Mouse (Mus musculus) G1E-ER4 (cell line): ENCODE measurements around the gene Astn1. TPM values are rescaled to one million over a fixed set of nuclear protein-coding genes. Genes with fewer than 3 reads are reported as not detected.

Source experiments
- GATA1 ChIP-seq: IDR thresholded peaks from one replicate; pipeline ENCODE4 v1.8.0; 2012; ENCODE audit warnings: low read length, inconsistent platforms
- polyA plus RNA-seq: library from polyadenylated mRNA; stranded (reverse); fragments of >175 nt; gene quantifications from 2 replicates; pipeline ENCODE4 v1.2.3, GENCODE M21; 2012

The Astn1 gene
- polyA plus RNA-seq, 1 experiment = not detected

GRCm38 (mm10) chr1:158615202-158615601 is 253.1 kb downstream of the Astn1 start:
- no peak for TF ChIP-seq GATA1

GRCm38 (mm10) chr1:158617943-158618342 is 255.9 kb downstream of the Astn1 start:
- TF ChIP-seq GATA1 = no peak

GRCm38 (mm10) chr1:158632935-158633334 is 270.9 kb downstream of the Astn1 start:
- no peak for TF ChIP-seq GATA1

- no peak for TF ChIP-seq GATA1
These were observed 271.4 kb downstream of the Astn1 start for GRCm38 (mm10) chr1:158633441-158633840.

DNA sequence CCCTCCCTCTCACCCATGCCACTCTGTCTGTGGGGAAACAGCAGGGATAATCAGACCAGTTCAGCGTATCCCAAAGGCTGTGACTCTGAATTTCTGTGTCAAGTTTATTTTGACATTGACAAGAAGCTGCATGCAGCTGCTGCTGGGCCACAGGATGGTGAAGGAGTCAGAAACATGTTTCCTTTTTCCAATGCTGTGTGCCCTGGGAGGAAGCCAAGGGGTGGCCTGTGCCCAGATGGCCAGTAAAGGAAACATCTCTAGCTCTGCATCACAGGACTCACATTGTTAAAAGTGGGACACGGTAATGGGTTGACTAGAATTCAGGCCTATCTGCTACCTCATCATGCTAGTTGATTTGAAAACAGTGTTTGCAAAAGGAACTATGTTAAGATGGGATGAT is 279.2 kb downstream of the Astn1 start:
- TF ChIP-seq GATA1 = no peak

- TF ChIP-seq GATA1 = no peak
These were observed 280.2 kb downstream of the Astn1 start for GRCm38 (mm10) chr1:158642247-158642646.

- TF ChIP-seq GATA1 = no peak
These were observed 290.7 kb downstream of the Astn1 start for GRCm38 (mm10) chr1:158652799-158653198.

DNA sequence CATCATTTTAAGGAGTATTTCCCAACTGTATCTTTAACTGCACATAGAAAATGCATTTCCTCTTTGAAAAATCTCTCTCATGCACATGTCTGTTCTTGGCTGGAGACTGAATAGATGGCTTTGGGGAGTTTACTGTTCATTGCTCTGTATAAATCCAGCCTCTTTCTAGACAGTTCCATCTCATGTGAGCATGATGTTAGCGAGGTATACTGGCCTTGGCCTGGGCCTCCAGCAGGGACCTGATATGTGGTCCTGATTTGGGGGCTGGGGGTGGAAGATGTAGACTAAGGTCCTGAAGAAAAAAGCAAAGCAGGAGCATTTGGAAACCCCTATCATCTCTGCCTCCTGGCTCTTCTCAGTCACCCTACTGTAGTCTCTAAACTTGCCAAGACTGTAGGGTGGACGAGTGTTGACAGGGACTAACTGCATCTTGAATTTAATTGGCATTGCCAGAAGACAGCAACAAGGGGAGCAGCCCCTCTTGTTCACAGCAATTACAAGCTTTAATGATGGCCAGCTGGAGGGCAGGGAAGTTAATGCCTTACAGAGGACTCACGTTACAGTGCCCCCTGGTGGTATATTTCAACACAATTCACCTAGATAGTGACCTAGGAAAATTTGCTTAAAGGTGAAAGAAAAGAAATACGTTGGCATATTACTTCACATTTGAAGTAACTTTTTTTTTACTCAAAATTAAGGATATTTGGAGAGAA is 291.9 kb downstream of the Astn1 start:
- TF ChIP-seq GATA1 = no peak

- TF ChIP-seq GATA1 = no peak
These were observed 292.6 kb downstream of the Astn1 start for GRCm38 (mm10) chr1:158654571-158655205.

DNA sequence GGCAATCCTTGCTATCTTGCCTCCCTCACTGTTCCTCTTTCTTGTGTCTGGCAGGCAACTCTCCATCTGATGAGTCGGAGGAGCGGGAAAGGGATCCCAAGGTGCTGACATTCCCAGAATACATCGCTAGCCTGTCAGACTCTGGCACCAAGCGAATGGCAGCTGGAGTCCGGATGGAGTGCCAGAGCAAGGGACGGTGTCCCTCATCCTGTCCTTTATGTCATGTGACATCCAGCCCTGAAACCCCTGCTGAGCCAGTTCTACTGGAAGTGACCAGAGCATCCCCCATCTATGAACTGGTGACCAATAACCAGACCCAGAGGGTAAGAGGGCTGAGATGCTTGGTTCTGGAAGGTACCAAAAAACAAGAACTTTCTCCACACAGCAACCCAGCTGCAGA is 294.9 kb downstream of the Astn1 start:
- TF ChIP-seq GATA1 = no peak

DNA sequence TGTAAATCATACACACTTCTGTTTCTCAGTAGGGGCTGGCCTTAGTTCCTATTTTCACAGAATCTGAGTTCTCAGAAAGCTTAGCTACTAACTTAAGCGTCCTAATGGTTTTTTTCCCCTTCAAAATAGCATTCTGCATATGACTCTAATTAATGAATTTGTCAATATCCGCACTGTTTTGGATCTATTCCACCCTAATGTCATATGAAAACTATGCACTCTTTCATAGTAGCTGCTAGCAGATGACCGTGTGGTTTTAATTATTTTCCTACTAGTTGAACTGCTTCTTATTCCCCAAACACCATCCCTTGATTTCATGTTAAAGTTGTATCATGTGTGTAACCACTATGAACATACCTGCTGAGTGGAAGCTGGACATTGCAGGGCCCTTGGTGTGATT is 303.9 kb downstream of the Astn1 start:
- TF ChIP-seq GATA1 = no peak

GRCm38 (mm10) chr1:158669971-158670592 is 308.0 kb downstream of the Astn1 start:
- TF ChIP-seq GATA1 = no peak

- TF ChIP-seq GATA1 = no peak
These were observed 325.7 kb downstream of the Astn1 start for GRCm38 (mm10) chr1:158687726-158688125.

- no peak for TF ChIP-seq GATA1
These were observed 335.4 kb downstream of the Astn1 start for GRCm38 (mm10) chr1:158697423-158697822.

DNA sequence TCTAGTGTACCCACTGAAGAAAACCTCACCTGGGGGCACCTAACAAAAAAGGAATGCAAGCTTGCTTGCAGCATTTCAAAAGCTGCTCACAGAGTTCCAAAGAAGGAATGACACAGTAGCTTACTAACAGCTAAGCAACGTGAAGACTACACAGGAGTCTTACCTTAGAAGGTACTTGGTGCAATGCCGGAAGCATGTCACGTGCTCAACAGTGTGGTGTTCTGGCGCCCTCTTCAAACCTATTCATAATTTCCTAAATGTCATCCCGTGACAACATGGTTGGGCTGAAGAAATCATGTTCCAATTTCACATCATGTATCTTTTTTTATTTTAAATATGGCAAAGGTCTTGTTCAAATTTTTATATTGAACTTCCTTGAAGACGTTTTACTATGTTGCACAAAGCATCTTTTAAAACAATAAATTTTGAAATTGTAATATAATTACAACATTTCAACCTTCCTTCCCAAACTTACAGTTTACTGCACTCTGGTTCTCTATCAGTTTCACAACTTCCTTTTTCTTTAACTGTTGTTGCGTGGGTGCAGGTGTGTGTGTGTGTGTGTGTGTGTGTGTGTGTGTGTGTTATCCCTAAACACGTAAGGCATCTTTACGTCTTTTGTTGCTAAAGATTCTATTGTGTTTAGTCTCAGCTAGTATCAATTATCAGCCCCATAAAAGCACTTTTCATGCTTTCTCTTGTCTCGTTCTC is 335.9 kb downstream of the Astn1 start:
- TF ChIP-seq GATA1 = no peak

GRCm38 (mm10) chr1:158699276-158699675 is 337.2 kb downstream of the Astn1 start:
- no peak for TF ChIP-seq GATA1
